Mouse (Mus musculus): ENCODE measurements around the gene Tgif1. TPM values are rescaled to one million over a fixed set of nuclear protein-coding genes. Genes with fewer than 3 reads are reported as not detected.

The Tgif1 gene
- polyA plus RNA-seq (2015; fragmentation: Nextera tagmentation; extraction: Ambion mirVana) = 25.0 and 29.6 TPM in 2 replicates

GRCm38 (mm10) chr17:70853436-70853905 is at the start of gene Tgif1:
Tgif1 (minus strand) TSS chr17:70853546.
- WGBS = under 1% methylated on average over 29 of the region's 29 CpGs
- peak within 1 kb of the TSS; percentile 70 for H3K4me3 ChIP-seq (replicated peaks)
- H3K4me2 ChIP-seq (replicated peaks) = peak within 1 kb of the TSS; percentile 97
- H3K9ac ChIP-seq (replicated peaks) = peak within 1 kb of the TSS; percentile 83
- ATAC-seq = no peak
- peak within 1 kb of the TSS; percentile 88 for H3K27ac ChIP-seq
- H3K9me3 ChIP-seq = no peaks in the 10 kb centered on the region
- H3K36me3 ChIP-seq = no peaks in the 10 kb centered on the region
- peaks cover 33% of the 10 kb centered on the region for H3K27me3 ChIP-seq
- peaks cover 51% of the 10 kb centered on the region for H3K4me1 ChIP-seq (replicated peaks)

GRCm38 (mm10) chr17:70900660-70901059 is 47.3 kb upstream of the Tgif1 start:
- no peak for ATAC-seq
- no peaks in the 10 kb centered on the region for H3K36me3 ChIP-seq
- WGBS = 79% methylated on average over 10 of the region's 10 CpGs
- no peak overlapping the region for H3K4me2 ChIP-seq (replicated peaks)
- no peak overlapping the region for H3K4me3 ChIP-seq (replicated peaks)
- H3K27ac ChIP-seq = no peak overlapping the region
- H3K9ac ChIP-seq (replicated peaks) = no peak overlapping the region
- no peaks in the 10 kb centered on the region for H3K27me3 ChIP-seq
- H3K4me1 ChIP-seq (replicated peaks) = no peaks in the 10 kb centered on the region
- no peaks in the 10 kb centered on the region for H3K9me3 ChIP-seq

DNA sequence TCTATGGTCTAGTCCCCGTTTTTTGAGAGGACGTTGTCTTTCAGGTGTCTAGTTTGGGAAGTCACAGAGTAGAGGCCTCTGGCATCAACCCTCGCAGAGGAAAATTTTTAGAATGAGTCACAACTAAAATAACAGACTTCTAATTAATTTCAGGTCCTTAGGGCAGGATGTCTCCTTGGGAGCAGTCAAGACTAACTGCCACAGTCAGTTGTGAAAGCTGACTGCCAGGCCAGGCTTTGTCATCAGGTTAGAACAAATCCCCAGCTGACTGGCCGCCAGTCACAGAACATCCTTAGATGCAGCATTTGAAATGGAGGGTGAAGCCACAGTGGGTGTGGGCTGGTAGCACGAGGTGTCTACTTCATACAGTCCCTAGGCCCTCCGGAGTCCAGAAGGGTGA is 46.3 kb upstream of the Tgif1 start:
- no peak for ATAC-seq
- Histone ChIP-seq H3K9ac (replicated peaks) (no peak overlapping the region), H3K27me3 (no peaks in the 10 kb centered on the region), H3K4me3 (replicated peaks) (no peak overlapping the region), H3K4me2 (replicated peaks) (no peak overlapping the region), H3K36me3 (no peaks in the 10 kb centered on the region), H3K4me1 (replicated peaks) (no peaks in the 10 kb centered on the region), H3K27ac (no peak overlapping the region), H3K9me3 (no peaks in the 10 kb centered on the region)
- WGBS = 91% methylated on average over 6 of the region's 6 CpGs

DNA sequence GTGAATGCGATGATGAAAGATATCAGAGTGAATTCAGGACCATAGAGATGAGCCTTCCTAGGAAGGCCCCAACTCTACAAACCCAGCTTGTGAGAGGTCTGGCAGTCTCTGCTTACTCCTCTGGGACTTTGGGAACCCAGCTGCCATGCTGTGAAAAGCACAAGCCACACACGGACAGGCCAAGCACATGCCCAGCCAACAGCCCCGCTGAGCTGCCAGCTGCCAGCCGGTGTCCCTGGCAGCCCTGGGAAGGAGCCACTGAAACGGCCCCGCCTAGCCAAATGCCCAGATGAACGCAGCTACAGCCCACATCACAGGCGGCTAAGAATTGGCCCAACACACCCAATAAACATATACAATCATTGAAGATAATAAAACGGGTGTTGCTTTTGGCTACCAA is 41.5 kb upstream of the Tgif1 start:
- H3K9ac ChIP-seq (replicated peaks) = no peak overlapping the region
- ATAC-seq = no peak
- 92% methylated on average over 9 of the region's 9 CpGs for WGBS

GRCm38 (mm10) chr17:70893151-70893550 is 39.8 kb upstream of the Tgif1 start:
- peaks cover 12% of the 10 kb centered on the region for H3K4me1 ChIP-seq (replicated peaks)
- ATAC-seq = no peak
- H3K27ac ChIP-seq = no peak overlapping the region
- H3K36me3 ChIP-seq = no peaks in the 10 kb centered on the region
- no peak overlapping the region for H3K4me3 ChIP-seq (replicated peaks)
- H3K27me3 ChIP-seq = no peaks in the 10 kb centered on the region
- H3K9me3 ChIP-seq = no peaks in the 10 kb centered on the region
- WGBS = 62% methylated on average over 5 of the region's 5 CpGs
- no peak overlapping the region for H3K9ac ChIP-seq (replicated peaks)
- no peak overlapping the region for H3K4me2 ChIP-seq (replicated peaks)

More for the DNA sequence above, 41.5 kb upstream of the Tgif1 start:
- H3K9me3 ChIP-seq = no peaks in the 10 kb centered on the region
- no peak overlapping the region for H3K4me3 ChIP-seq (replicated peaks)
- H3K4me1 ChIP-seq (replicated peaks) = peaks cover 12% of the 10 kb centered on the region
- H3K4me2 ChIP-seq (replicated peaks) = no peak overlapping the region
- H3K36me3 ChIP-seq = no peaks in the 10 kb centered on the region
- H3K27ac ChIP-seq = no peak overlapping the region
- no peaks in the 10 kb centered on the region for H3K27me3 ChIP-seq

DNA sequence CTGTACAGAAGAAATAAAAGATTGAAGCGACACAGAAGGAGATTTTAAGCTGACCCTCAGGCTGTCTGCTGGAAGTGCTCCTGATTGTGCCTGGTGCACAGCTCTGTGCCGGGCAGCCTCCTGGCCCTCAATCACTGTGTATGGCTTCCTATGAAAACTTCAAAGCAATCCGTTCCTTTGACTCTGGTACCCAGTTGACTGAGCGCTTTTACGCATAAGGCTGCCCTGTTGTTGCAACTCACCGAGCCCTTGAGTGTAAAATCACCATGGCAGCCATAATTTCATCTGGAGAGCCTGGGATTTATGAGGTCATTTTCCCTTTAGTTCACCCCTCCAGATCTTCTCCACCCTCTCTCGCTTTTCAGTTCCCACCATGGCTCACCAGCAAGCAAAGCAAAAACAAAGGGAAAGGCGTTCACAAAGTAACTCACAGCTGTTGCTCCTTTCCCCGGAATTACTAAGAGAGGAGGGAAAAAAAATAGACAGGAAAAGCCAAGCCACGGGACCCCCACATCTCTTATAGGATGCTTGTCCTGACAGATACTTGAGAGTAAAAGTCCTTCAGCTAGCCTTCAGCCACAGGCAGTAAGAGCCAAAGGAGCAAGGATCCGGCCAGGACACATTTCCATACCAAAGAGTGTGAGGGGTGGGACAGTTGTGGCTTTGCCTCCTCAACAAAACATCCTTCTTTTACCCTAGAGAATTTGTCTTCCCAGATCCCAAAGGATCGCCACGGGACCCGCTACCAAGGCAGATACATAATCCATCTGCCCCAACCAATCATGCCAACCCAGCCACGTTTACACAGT is 39.1 kb upstream of the Tgif1 start:
- 21% methylated on average over 15 of the region's 15 CpGs for WGBS
- peaks cover 12% of the 10 kb centered on the region for H3K4me1 ChIP-seq (replicated peaks)
- H3K4me2 ChIP-seq (replicated peaks) = no peak overlapping the region
- H3K36me3 ChIP-seq = no peaks in the 10 kb centered on the region
- ATAC-seq = peak; percentile 48; the same call in 1 of the 2 replicates
- no peak overlapping the region for H3K9ac ChIP-seq (replicated peaks)
- H3K9me3 ChIP-seq = no peaks in the 10 kb centered on the region
- H3K27me3 ChIP-seq = no peaks in the 10 kb centered on the region
- no peak overlapping the region for H3K4me3 ChIP-seq (replicated peaks)
- H3K27ac ChIP-seq = no peak overlapping the region

DNA sequence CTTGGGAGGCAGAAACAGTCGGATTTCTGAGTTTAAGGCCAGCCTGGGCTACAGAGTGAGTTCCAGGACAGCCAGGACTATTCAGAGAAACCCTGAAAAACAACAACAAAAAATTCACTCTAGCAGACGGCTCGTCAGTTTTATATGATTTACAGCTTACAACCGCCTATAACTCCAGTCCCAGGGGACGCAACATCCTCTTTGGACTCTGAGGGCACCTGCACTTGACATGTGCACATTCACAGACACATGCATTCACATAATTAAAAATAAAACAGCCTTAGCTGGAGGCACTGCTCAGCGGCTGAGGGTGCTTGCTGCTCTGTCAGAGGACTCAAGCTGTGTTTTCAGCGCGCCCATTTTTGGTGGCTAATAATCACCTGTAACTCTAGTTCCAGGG is 37.2 kb upstream of the Tgif1 start:
- H3K4me3 ChIP-seq (replicated peaks) = no peak overlapping the region
- no peak overlapping the region for H3K4me2 ChIP-seq (replicated peaks)
- no peak overlapping the region for H3K9ac ChIP-seq (replicated peaks)
- H3K36me3 ChIP-seq = no peaks in the 10 kb centered on the region
- WGBS = 90% methylated on average over 8 of the region's 8 CpGs
- H3K27me3 ChIP-seq = no peaks in the 10 kb centered on the region
- H3K9me3 ChIP-seq = no peaks in the 10 kb centered on the region
- H3K4me1 ChIP-seq (replicated peaks) = peaks cover 12% of the 10 kb centered on the region
- H3K27ac ChIP-seq = no peak overlapping the region
- ATAC-seq = no peak

GRCm38 (mm10) chr17:70888657-70889056 is 35.3 kb upstream of the Tgif1 start:
- no peak overlapping the region for H3K9ac ChIP-seq (replicated peaks)
- H3K27ac ChIP-seq = no peak overlapping the region
- H3K36me3 ChIP-seq = no peaks in the 10 kb centered on the region
- no peak overlapping the region for H3K4me2 ChIP-seq (replicated peaks)
- no peaks in the 10 kb centered on the region for H3K27me3 ChIP-seq
- H3K9me3 ChIP-seq = no peaks in the 10 kb centered on the region
- ATAC-seq = no peak
- H3K4me1 ChIP-seq (replicated peaks) = peaks cover 12% of the 10 kb centered on the region
- H3K4me3 ChIP-seq (replicated peaks) = no peak overlapping the region
- 90% methylated on average over 10 of the region's 10 CpGs for WGBS

- Histone ChIP-seq H3K4me3 (replicated peaks) (no peak overlapping the region), H3K4me1 (replicated peaks) (peaks cover 9% of the 10 kb centered on the region), H3K27ac (no peak overlapping the region), H3K4me2 (replicated peaks) (no peak overlapping the region), H3K9ac (replicated peaks) (no peak overlapping the region), H3K9me3 (no peaks in the 10 kb centered on the region), H3K36me3 (no peaks in the 10 kb centered on the region), H3K27me3 (no peaks in the 10 kb centered on the region)
- no peak for ATAC-seq
- 91% methylated on average over 9 of the region's 9 CpGs for WGBS
These were observed 34.5 kb upstream of the Tgif1 start for GRCm38 (mm10) chr17:70887848-70888247.

DNA sequence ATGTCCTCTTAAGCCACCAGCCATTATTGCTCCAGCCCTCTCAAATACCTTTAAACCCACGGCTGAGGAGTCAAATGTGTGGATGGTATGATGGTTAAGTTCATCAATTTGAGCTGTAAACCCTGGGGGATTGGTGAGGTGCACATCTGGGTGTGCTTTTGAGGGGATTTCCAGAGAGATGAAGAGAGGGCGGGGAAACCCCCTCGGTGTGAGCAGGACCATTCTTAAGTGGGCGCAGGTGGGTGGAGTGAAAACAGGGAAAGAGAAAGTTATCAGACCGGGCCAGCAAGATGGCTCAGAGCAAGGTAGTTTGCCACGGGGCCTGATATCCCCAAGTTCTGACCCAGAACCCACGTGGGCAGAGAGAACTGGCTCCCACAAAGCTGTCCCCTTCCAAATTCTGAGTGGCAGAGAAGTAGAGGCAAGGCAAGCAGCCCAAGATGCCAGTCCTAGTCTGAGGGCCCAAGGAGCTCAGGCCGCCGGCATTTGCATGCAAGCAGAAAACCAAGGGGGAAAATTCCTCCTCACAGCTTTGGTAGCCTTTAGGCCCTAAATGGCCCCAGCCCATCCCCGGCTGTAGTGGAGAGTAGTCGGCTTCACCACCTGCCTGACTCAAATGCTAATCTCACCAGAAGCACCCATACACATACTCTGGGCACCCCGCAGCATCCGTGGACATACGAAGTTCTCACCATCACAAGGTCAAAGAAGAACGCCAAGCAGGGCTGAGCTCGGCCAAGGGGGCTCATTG is 33.5 kb upstream of the Tgif1 start:
- Histone ChIP-seq H3K4me2 (replicated peaks) (no peak overlapping the region), H3K27ac (no peak overlapping the region), H3K4me1 (replicated peaks) (no peaks in the 10 kb centered on the region; the same call in 1 of the 2 replicates), H3K27me3 (no peaks in the 10 kb centered on the region), H3K36me3 (no peaks in the 10 kb centered on the region), H3K9me3 (no peaks in the 10 kb centered on the region), H3K9ac (replicated peaks) (no peak overlapping the region), H3K4me3 (replicated peaks) (no peak overlapping the region)
- ATAC-seq = no peak
- WGBS = 84% methylated on average over 16 of the region's 16 CpGs

- Histone ChIP-seq H3K27me3 (no peaks in the 10 kb centered on the region), H3K4me2 (replicated peaks) (no peak overlapping the region), H3K9ac (replicated peaks) (no peak overlapping the region), H3K9me3 (no peaks in the 10 kb centered on the region), H3K4me3 (replicated peaks) (no peak overlapping the region), H3K27ac (no peak overlapping the region), H3K4me1 (replicated peaks) (no peaks in the 10 kb centered on the region; the same call in 1 of the 2 replicates), H3K36me3 (no peaks in the 10 kb centered on the region)
- no peak for ATAC-seq
- WGBS = 82% methylated on average over 5 of the region's 5 CpGs
These were observed 32.5 kb upstream of the Tgif1 start for GRCm38 (mm10) chr17:70885868-70886267.

DNA sequence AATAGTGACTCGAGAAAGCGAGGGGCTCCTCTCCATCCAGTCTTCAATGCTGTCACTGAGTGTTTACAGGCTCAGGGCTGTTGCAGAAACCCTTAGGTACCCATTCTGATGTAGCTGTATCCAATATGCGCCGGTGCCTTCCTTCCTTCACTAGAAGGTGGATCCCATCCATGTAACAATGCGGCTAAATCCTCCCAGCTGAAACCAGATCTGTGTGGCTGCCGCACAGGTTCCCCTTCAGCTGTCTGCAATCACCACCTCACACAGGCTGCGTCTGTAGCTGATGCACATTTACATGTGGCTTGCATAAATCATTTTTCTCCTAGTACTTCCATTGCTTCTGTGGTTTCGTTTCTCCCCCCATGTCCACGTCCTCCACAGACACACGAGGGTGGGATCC is 28.6 kb upstream of the Tgif1 start:
- Histone ChIP-seq H3K27me3 (no peaks in the 10 kb centered on the region), H3K9me3 (no peaks in the 10 kb centered on the region), H3K36me3 (no peaks in the 10 kb centered on the region), H3K4me1 (replicated peaks) (no peaks in the 10 kb centered on the region; the same call in 1 of the 2 replicates), H3K4me2 (replicated peaks) (no peak overlapping the region), H3K27ac (no peak overlapping the region), H3K9ac (replicated peaks) (no peak overlapping the region), H3K4me3 (replicated peaks) (no peak overlapping the region)
- 72% methylated on average over 10 of the region's 10 CpGs for WGBS
- ATAC-seq = no peak

Data from midbrain, embryonic 13.5 days (tissue).